Mouse (Mus musculus) cerebellum, postnatal 10 days (tissue): ENCODE measurements around the gene H2-M5.
"Not testable (repeated sequence)": the region's sequence is repeated elsewhere in the genome, so short reads cannot be mapped to it uniquely, and the experiment has no call there.

Experiments used
- DNase-seq, 2 experiments: peaks; one replicate each; pipeline ENCODE4 v3.0.0; 2021; ENCODE audit warnings: mixed read lengths in 2 of 2

The H2-M5 gene

DNA sequence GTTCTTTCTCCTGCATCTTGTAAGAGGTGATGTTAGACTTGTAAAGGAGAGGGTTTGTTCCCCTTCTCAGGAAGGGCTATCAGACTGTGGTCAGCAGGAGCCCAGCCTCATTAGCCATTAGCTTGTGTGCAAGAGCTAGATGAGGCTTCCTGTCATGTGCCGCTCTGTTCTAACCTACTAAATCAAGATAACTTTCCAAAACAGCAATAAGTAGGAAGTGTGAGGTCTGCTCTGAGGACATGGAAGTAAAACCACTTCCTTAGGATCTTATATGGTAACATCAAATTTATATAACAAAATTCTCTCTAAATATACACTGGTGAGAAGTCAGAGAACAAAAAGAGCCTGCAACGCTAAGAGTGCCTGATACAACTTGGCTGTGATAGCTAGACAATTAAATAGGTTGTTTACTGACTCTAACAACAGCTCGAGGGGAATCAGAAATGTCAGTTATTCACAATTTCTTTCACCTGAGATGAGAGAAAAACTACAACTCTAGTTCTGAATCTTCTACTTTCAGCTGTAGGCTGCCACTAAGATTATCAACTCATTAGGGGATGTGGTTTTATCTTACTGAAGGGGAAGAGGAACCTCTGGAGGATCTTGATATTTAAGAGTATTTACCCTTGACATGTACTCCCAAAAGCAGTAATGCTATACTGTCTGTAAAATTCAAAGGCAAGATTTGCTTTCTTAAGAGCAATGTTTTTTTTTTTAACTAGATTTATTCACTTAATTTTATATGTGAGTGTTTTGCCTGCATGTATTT is 3.2 kb upstream of the H2-M5 start:
- no peak for DNase-seq

DNA sequence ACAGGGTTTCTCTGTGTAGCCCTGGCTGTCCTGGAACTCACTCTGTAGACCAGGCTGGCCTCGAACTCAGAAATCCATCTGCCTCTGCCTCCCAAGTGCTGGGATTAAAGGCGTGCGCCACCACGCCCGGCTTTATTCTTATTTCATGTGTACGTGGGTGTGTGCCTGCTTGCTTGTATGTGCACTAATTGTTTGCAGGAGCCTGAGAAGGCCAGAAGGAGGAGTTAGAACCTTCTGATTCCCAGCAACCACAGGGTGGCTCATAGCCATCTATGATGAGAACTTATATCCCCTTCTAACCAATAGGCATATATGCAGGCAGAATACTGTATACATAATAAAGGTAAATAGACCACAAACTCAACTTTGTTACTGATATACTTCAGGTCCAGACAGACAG is 1.3 kb upstream of the H2-M5 start:
- not testable (repeated sequence) for DNase-seq

DNA sequence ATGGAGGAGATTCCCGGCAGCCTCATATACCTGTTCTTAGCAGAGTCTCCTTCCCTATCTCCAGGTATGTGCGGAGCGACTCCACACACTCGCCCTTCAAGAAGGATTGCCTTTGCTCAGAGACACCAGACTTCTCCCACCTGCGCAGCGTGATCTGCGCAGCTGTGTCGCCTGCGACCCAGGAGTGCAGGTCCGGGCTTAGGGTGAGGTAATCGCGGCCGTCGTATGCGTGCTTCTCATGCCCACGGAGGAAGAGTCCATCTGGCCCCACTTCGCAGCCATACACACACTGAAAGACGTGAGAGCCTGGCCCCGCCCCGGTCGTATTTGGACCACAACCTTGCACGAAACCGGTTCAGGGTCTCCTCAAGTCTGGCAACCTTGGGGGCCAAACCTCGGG is 862 bp downstream of the H2-M5 start:
- DNase-seq, result no peak

DNA sequence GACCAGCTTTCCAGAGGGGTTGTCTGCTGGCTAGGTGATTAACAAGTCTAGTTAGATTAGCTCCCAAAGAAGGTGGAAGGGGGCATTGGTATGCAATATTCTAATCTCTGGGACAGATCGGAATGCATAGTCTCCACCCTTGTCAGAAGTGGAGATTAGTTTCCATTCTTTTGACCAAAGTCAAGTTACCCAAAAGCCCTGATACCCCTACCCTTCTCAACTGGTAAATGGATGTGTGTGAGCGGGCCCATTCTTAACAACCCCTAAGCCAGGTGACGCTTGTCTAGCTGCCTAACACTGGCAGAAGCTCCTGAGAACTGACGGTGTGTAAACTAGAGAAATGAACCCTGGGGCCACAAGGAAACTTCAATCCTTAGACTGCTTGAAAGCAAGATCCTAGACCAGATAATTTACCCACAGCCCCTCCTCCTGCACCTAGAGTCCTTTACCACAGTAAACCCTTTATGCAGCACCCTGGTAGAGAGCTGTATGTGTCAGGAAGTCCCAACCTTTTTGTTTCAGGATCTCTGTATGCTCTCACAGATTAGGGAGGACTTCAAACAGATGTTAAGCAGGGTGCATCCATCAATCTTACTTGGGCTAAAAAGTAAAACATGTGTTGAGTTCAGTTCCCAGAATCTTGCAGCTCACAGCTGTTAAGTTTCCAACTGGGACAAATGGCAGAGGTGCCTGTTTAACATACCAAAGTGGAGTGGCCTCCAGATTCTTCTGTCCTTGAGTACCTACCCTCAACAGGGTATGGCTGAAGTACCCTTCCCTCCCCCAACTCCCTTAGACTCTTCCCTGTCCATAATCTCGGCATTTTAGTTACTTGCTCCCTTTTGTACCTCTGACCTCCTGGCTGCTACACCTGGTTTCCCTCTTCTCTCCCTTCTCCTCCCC is 6.8 kb downstream of the H2-M5 start:
- DNase-seq, result no peak

DNA sequence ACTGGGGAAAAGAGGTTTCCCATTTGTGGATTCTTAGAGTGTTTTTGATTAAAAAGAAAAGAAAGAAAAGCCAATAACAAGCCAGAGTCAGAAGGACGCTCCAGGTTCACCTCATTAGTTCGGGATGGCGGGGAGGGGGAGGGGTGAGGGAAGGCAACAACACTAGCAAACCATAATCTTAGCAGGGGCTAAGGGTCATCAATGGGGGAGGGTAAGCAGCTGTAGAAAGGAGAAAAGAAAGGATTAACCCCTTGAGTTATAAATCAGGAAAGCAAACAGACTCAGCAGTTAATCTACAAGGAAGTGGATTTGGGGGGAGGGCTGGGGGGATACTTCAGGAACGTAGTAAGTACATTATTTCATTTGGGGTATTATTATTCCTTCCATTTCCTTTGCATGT is 7.5 kb downstream of the H2-M5 start:
- DNase-seq, result no peak

DNA sequence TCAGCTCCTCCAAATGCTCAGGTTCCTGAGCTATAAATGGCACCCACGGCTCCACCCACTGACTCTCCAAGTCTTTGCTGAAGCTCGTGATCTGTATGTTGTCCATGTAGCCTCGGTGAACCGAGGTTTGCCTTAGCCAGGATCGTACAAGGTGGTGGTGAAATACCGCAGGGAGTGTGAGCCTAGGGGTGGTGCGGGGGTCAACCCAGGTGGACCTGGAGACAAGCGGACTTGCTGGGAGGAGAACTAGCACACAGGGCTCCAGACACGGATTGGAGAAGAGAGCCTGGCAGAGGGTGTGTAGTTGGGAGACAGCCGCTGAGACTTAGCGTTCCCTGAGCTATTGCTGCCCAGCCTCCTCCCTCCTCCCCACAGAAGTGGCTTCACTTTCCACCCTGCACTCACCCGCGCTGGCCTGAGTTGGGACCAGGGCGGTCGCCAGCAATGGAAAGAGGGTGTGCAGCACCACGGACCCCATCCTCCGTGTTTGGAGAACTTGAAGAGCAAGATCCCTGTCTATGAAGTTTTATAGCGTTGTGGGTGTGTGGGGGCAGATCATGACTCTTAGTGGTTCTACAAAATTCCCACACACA is 8.0 kb downstream of the H2-M5 start, which contains the start of gene 2410137M14Rik:
2410137M14Rik (minus strand) TSS at position 17 of the 593 bp plus-strand sequence.
- DNase-seq, result no peak

DNA sequence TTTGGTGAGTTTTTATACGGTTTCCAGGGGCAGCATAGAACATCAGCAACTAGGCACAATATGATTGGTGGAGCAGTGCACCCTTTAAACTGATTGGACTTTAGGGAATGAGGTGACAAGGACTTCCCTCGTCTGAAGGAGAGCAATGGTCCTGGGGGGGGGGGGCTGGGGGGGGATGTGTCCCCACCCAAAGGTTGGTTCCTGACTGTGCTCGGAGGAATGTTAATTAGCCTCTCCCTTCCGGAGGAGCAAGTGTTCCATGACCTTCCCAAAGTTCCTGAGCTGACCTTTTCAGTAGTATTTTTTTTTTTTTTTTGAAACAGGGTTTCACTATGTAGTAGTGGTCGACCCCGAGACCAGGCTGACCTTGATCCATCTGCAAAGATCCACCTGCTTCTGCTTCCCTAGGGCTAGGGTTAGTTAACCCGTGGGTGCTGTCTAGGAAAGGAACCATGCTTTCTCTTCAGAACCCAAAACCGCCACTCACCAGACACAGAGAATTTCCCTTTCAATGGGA is 16.0 kb downstream of the H2-M5 start:
- no peak for DNase-seq

DNA sequence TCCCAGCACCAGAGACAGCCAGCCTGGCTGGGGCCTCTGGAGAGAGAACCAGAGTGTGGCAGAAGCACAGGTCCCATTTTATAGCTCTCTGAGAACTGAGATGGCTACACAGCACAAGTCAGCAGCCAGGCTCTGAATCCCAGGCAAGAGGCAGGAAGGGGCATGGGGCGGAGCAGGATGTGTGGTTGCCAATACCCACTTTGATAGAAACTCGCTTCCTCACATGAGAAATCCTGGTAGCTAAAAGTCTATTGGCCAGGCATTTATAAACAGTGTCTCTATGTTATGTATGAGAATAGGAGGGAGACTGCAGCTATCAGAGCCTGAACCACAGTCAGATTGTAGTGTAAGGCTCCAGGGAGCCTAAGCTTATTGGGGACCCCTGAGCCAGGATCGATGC is 16.5 kb downstream of the H2-M5 start:
- no peak for DNase-seq

DNA sequence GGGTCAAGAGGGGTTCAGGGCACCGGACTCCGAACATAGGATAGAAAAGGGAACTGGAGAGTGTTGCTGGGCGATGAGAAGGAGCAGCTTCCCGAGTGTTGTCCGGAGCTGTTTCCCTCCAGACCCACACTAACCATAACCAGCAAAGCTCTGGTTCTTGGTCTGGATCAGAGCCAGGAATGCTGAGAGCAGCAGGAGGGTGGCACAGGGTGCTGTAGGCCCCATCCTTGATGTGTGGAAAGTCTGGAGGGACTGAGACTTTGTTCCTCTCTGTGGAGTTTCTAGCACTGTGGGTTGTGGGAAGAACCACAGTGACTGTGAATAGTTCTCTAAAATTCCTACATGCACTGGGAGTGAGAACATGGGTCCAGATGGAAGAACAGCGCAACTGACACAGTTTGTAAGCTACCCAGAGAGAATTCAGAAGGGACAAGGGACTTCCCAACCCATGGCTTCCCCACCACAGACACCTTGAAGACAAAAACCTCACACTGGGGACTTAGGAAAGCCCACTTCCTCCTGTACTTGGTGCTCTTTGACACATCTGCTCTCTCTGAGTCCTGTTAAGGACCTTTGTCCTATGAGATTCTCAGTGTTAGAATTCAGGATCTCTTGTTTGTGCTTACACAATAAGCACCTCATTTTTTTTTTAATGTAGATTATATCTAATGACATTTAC is 18.0 kb downstream of the H2-M5 start:
- DNase-seq, result no peak

DNA sequence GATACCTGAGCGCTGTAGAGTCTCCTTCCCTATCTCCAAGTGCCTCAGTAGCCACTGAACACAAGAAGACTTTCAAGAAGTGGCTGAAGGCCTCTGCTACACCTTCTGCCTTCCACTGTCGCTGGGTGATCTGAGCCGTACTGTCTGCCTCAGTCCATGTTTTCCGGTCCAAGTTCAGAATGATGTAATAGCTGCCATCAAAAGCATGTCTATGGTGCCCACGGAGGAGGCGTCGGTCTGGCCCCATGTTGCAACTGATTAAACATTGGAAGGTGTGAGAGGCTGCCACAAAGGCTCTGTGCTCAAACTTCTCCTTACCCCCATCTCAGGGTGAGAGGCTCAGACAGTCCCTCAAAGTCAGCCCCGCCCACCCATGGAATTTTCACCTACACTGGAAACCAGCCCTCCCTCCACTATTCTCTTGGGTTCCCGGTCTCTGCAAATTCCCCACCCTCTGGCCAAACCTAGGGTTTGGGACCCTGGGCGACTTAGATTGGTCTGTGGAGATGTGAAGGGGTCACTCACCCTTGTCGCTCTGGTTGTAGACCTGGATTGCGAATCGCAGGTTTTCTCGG is 18.9 kb downstream of the H2-M5 start:
- no peak for DNase-seq

DNA sequence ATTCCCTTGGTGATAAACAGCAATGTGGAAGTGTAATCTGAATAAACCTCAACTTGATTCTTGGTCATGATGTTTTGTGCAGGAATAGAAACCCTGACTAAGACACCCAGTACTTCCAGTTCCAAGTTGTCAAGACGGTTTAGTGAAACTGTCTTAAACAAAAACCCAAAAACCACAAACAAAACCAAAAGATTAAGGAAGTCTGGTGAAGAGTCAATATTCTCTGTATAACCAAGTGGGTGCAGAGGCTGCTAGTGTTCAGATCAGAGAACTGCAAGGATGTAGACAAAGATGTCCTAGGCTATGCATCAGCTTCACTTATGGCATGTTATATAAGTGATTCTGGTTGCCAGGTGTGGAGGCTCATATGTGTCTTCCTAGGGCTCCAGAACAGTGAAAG is 22.5 kb downstream of the H2-M5 start:
- no peak for DNase-seq

DNA sequence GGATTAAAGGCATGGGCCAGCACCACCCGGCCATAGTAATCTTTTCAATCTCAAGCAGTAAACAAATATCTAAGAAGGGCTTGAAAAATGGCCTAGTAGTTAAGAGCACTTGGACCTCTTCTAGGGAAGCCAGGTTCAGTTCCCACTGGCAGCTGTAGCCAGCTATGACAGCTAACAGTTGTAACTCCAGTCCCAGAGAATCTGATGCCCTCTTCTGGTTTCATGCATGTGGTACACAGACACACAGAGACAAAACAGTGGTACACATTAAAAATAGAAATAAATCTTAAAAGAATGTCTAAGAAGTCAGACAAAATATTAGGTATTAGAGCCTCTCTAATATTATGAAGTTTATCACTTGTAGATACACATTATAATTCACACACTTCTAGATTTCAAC is 28.2 kb downstream of the H2-M5 start:
- DNase-seq, result no peak

DNA sequence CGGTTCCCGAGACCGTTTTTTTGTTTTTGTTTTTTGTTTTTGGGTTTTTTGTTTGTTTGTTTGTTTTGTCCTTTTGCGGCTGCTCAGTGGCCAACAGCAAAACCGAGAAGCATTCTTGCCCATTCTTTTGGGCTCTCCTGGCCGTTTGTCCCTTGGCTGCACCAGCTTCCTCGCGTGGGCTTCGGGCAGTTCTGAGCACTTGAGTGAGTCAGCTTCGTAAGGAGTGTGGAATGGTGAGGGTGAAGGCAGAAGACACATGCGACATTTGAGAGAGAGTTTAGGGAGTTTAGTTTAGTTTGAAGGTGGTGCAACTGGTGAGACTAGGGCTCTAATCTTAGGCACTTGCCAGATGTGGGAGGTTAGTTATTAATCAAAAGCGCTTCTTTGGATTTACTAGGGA is 30.5 kb downstream of the H2-M5 start:
- DNase-seq, result no peak

DNA sequence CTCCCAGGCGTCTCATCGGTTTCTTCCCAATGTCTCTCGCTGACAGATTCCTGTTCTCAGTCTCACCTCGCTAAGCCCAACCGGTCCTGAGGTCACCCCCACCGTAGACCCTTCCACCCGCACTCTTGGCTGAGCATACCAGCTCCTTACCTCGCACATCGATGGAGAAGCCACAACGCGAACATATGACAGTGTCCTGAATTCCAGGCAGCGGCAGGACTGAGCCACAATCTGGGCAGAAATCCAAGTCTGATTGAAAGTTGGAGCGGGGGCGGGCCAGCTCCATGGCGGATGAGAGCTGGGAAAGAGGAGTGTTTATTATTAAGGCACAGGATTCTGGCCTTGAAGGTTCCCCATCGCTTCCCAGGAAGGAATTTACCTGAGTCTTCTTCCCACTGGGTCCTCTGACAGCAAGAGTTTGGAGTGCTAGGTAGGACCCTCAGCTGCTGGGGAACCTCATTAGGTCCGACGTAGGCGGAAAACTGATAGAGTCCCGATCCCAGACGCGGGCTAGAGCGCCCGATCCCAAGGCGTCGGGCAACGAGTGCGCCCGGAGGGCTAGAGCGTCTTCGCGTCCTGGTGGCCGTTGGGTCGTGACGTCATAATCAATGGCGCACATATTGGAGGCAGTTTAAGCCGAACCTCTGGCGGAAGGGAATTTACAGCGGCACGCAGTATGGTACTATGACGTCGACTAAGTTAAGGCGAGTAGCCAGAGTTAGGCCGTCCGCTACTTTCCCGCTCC is 31.2 kb downstream of the H2-M5 start, which contains the start of the genes Znrd1 and Znrd1as:
Znrd1 (minus strand) TSS at position 561 of the 745 bp plus-strand sequence.
Znrd1as (plus strand) TSS at position 594 of the 745 bp plus-strand sequence.
- DNase-seq, result peak; percentile 96

DNA sequence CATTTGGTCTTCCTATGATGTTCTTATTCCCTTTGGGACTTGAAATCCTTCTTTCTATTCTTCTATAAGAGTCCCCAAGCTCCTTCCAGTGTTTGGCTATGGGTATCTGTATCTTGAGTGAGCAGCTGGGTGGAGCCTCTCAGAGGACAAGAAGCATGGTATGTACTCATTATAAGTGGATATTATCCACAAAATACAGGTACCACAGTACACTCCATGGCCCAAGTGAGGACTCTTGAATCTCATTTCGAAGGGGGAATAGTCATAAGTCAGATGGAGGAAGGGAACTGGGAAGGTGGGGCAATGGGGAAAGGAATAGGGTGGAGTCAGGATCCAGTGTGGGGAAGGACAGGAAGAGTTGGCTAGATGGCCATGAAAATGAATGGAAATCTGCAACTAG is 36.3 kb downstream of the H2-M5 start:
- DNase-seq, result no peak

DNA sequence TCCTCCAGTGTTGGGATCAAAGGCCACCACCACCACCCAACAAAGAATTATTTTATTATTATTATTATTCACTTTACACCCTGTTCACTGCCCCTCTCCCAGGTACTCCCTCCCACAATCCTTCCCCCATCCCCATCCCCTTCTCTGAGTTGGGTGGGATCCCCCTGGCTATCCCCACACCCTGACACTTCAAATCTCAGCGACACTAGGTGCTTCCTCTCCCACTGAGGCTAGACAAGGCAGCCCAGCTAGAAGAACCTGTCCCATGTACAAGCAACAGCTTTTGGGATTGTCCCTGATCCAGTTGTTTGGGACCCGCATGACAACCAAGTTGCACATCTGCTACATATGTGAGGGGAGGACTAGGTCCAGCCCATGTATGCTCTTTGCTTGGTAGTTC is 36.7 kb downstream of the H2-M5 start:
- DNase-seq, result no peak

DNA sequence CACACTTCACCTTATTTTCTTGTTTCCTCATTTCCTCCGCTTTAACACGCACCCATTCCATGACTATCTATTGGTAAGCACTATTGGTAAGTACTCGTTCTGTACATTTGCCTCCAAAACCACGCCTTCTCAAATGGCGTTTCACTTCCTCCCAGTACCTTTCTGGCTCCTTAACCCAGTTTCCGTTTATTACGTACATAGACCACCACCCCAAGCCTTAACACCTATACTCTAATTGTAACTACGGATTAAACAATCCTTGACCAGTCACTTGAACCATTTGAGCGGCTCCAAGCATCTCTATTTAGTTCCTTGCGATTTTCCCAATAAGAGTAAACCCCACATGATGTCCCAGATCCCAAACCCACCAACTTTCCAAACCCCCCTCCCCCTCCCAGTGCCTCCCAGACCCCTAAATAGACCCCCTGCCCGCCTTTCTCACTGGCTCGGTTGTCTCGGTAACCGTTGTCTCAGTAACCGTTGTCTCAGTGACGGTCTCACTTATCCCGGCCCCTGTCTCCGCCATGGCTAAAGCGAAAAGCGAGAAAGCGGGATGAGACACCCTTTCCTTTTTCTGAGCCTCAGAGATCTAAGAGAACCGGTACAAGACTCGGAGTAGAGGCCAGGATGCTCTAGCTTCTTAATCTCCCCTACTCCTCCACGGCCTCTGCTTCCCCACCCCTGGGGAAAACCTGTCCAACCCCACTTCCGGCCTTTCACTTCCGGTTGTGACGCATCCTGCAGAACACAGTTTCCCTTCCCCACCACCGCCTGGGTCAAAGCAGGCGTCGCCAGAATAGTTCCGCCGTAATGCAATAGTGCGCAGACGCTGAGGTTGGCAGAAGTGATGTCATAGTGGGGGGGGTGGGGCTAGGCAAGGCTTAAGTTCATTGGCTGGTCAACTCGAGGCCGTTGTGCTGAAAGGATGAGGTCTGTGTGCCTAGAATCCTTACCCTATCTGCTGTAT is 38.1 kb downstream of the H2-M5 start, which contains the start of gene Ppp1r11:
Ppp1r11 (minus strand) TSS at position 761 of the 967 bp plus-strand sequence.
- DNase-seq, result peak; percentile 98 to 99

DNA sequence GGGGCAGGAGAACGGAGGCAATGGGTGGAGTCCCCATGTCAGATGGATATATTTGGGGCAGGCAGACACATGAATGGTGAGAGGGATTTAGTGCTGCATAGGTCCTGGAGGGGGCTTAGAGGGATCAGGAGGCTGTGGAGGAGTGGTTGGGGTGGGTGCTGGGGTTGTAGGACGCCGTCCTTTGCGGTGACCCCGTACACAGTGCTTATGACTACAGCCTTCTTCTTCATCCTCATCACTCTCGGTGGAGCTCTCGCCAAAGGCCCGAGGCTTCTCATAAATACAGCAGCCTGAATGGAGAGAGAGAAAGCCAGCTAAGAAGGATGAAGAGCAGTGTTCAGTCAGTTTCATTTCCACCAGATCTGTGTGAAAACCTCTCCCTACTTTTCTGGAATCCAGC is 40.1 kb downstream of the H2-M5 start:
- no peak for DNase-seq

DNA sequence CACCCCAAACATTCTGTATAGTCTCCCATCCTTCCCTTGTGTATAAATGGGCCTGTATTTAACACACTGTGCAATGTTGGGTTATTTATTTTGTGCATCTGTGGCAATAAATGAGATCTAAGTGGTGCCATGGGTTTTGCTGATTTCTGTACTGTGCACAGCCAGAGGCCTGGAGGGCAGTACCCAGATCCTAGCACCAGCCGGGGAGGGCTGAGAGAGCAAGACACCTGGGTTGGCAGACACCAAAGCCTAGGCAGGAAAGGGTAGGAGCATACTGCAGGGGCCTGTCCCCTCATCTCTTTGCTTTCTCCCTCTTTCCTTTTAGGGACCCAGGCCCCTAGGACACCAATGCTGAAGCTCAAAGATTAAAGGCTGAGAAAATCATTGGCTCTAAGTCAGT is 41.1 kb downstream of the H2-M5 start:
- no peak for DNase-seq
